Mouse (Mus musculus): ENCODE measurements around the gene Rgs21.

GRCm38 (mm10) chr1:144498051-144498450 is 69.4 kb downstream of the Rgs21 start:
- no peak for TF ChIP-seq CTCF (IDR thresholded peaks at IDR 0.05; ENCODE audit: borderline replicate concordance, insufficient read depth, low read length)
- no peak for TF ChIP-seq POLR2A (IDR thresholded peaks at IDR 0.05; ENCODE audit: low read depth, low read length)
